In the genomic region with DNA sequence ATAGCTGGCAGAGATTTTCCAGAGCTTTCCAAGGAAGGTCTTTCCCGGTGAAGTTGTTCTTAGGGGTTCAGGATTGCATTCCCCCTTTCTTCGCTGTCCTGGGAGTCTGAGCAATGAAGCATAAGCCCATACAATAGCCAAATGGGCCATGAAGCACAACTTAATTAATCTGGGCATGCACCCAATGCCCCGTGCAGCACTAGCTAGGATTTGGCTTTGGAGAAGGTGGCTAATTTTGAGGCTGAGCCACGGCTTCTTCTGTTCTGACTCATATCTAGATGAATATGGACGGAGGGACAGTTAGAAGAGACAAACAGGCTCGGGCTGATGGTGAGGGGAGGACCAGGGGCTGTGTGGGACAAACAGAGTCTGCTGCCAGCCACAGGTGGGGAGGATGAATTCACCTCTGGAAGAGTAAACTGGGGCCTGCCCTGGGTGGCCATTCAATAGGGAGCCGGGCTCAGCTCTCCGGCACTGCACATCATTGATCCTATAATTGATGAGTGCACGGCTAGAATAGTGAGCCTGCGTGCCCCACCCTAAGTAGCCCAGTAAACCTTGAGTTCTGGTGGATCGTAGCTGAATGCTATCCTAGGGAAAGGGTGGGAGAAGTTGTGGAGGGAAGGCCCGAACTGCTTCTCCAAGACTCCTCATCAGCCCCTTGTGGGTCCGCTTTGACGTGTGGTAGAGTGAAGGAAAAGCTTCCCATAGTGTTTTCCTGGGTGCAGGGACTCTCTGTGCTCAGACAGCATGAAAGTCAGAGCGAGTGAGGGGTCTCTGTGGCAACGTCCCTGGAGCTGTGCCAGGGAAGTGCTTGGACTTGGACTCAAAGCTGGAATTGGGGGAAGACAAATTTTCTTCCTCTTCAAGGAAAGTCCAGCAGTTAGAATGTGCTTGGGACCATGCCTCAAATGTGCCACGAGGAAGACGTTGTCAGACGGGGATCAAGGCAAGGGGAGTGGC, we compare ENCODE assay signal across 7 mouse cellular contexts.
A peak's percentile ranks its signal among the peaks of the same experiment; 100 is the strongest.
DNase-seq lines count a peak whose midpoint lies in the region; ATAC-seq and TF ChIP-seq lines count a peak whose summit lies in the region.

No protein-coding gene starts in this region.

- TF ChIP-seq CTCF in kidney, adult 2 months (conservative IDR thresholded peaks at IDR 0.05; ENCODE audit: insufficient read depth, insufficient read length, low read depth, low read length), result no peak

- H3K9me3 ChIP-seq in kidney, embryonic 16.5 days (ENCODE audit: low read length), result no peaks in the 10 kb centered on the region
- H3K9me3 ChIP-seq in embryonic facial prominence, embryonic 13.5 days, result no peaks in the 10 kb centered on the region
- no peaks in the 10 kb centered on the region for H3K9me3 ChIP-seq in forebrain, embryonic 14.5 days (replicated peaks; ENCODE audit: control insufficient read depth, low read length)
- H3K9me3 ChIP-seq in midbrain, embryonic 14.5 days (ENCODE audit: control insufficient read depth, low read length), result no peaks in the 10 kb centered on the region
- no peaks in the 10 kb centered on the region for H3K9me3 ChIP-seq in liver, embryonic 12.5 days (replicated peaks)

- ATAC-seq in kidney, embryonic 16.5 days (ENCODE audit: low FRiP score, low TSS enrichment), result peak; percentile 49
- no peak for ATAC-seq in embryonic facial prominence, embryonic 13.5 days (ENCODE audit: insufficient number of reproducible peaks, insufficient read depth, low FRiP score, low TSS enrichment, low read depth)
- ATAC-seq in forebrain, embryonic 14.5 days, result peak; percentile 83
- no peak for ATAC-seq in midbrain, embryonic 14.5 days (ENCODE audit: low FRiP score, low TSS enrichment)
- no peak for ATAC-seq in liver, embryonic 12.5 days

- peaks cover 26% of the 10 kb centered on the region for H3K4me1 ChIP-seq in kidney, embryonic 16.5 days (ENCODE audit: insufficient read depth, low read length)
- H3K4me1 ChIP-seq in kidney, adult 2 months (ENCODE audit: control insufficient read depth, insufficient read depth, low read length), result peaks cover 9% of the 10 kb centered on the region; the same call in 1 of the 2 replicates
- H3K4me1 ChIP-seq in embryonic facial prominence, embryonic 13.5 days, result peaks cover 23% of the 10 kb centered on the region
- H3K4me1 ChIP-seq in forebrain, embryonic 14.5 days (ENCODE audit: control insufficient read depth, insufficient read depth, low read length), result peaks cover 33% of the 10 kb centered on the region
- H3K4me1 ChIP-seq in midbrain, embryonic 14.5 days (ENCODE audit: control insufficient read depth, insufficient read depth, low read length), result peaks cover 20% of the 10 kb centered on the region
- H3K4me1 ChIP-seq in liver, embryonic 12.5 days, result peaks cover 11% of the 10 kb centered on the region; the same call in 1 of the 2 replicates

- no peak overlapping the region for H3K9ac ChIP-seq in kidney, embryonic 16.5 days (replicated peaks; ENCODE audit: low read length)
- H3K9ac ChIP-seq in embryonic facial prominence, embryonic 13.5 days, result no peak overlapping the region
- H3K9ac ChIP-seq in forebrain, embryonic 14.5 days (ENCODE audit: low read length), result no peak overlapping the region
- H3K9ac ChIP-seq in midbrain, embryonic 14.5 days (replicated peaks; ENCODE audit: low read length), result no peak overlapping the region
- no peak overlapping the region for H3K9ac ChIP-seq in liver, embryonic 12.5 days

- no peaks in the 10 kb centered on the region for H3K27me3 ChIP-seq in kidney, embryonic 16.5 days (ENCODE audit: insufficient read depth, low read length)
- H3K27me3 ChIP-seq in kidney, adult 2 months (replicated peaks; ENCODE audit: control insufficient read depth, insufficient read depth, low read length), result no peaks in the 10 kb centered on the region
- H3K27me3 ChIP-seq in embryonic facial prominence, embryonic 13.5 days, result no peaks in the 10 kb centered on the region
- no peaks in the 10 kb centered on the region for H3K27me3 ChIP-seq in forebrain, embryonic 14.5 days (replicated peaks; ENCODE audit: control insufficient read depth, insufficient read depth, low read length)
- no peaks in the 10 kb centered on the region for H3K27me3 ChIP-seq in midbrain, embryonic 14.5 days (ENCODE audit: control insufficient read depth, insufficient read depth, low read length)
- no peaks in the 10 kb centered on the region for H3K27me3 ChIP-seq in liver, embryonic 12.5 days (replicated peaks)

- H3K4me2 ChIP-seq in kidney, embryonic 16.5 days (replicated peaks; ENCODE audit: low read depth, low read length), result no peak overlapping the region
- no peak overlapping the region for H3K4me2 ChIP-seq in embryonic facial prominence, embryonic 13.5 days
- H3K4me2 ChIP-seq in forebrain, embryonic 14.5 days (ENCODE audit: low read length), result peak overlapping the region; percentile 18; the same call in 1 of the 2 replicates
- H3K4me2 ChIP-seq in midbrain, embryonic 14.5 days (ENCODE audit: low read length), result 0 out of 2 replicates have a peak overlapping the region, but pooled peaks have one; percentile 3
- H3K4me2 ChIP-seq in liver, embryonic 12.5 days, result no peak overlapping the region

- no peak for TF ChIP-seq POLR2A in kidney, adult 2 months (IDR thresholded peaks at IDR 0.05; ENCODE audit: low read depth, low read length)

- 40% methylated on average over 19 of the region's 19 CpGs for WGBS in kidney, embryonic 16.5 days
- WGBS in kidney, adult 2 months, result 66% methylated on average over 19 of the region's 19 CpGs
- 52% methylated on average over 19 of the region's 19 CpGs for WGBS in embryonic facial prominence, embryonic 13.5 days
- WGBS in forebrain, embryonic 14.5 days, result 11% methylated on average over 19 of the region's 19 CpGs
- WGBS in midbrain, embryonic 14.5 days, result 20% methylated on average over 19 of the region's 19 CpGs
- WGBS in liver, embryonic 12.5 days (ENCODE audit: insufficient replicate concordance), result 59% methylated on average over 19 of the region's 19 CpGs

- no peak for DNase-seq in kidney, adult 2 months
- DNase-seq in forebrain, embryonic 14.5 days (ENCODE audit: low spot score), result peak; percentile 89
- peak; percentile 64 for DNase-seq in midbrain, embryonic 14.5 days
- no peak for DNase-seq in kidney, postnatal 25 days

- H3K27ac ChIP-seq in kidney, embryonic 16.5 days (ENCODE audit: low read length), result peak overlapping the region; percentile 12; the same call in 1 of the 2 replicates
- H3K27ac ChIP-seq in kidney, adult 2 months (ENCODE audit: insufficient read depth, low read depth, low read length), result no peak overlapping the region
- H3K27ac ChIP-seq in embryonic facial prominence, embryonic 13.5 days, result 0 out of 2 replicates have a peak overlapping the region, but pooled peaks have one; percentile 11
- peak overlapping the region; percentile 70 for H3K27ac ChIP-seq in forebrain, embryonic 14.5 days (ENCODE audit: low read depth, low read length)
- H3K27ac ChIP-seq in midbrain, embryonic 14.5 days (replicated peaks; ENCODE audit: low read depth, low read length), result 0 out of 2 replicates have a peak overlapping the region, but pooled peaks have one; percentile 1
- H3K27ac ChIP-seq in liver, embryonic 12.5 days, result no peak overlapping the region

- H3K4me3 ChIP-seq in kidney, embryonic 16.5 days (ENCODE audit: low read length), result no peak overlapping the region
- no peak overlapping the region for H3K4me3 ChIP-seq in kidney, adult 2 months (ENCODE audit: insufficient read depth, low read depth, low read length)
- H3K4me3 ChIP-seq in embryonic facial prominence, embryonic 13.5 days, result no peak overlapping the region
- H3K4me3 ChIP-seq in forebrain, embryonic 14.5 days (ENCODE audit: low read depth, low read length), result no peak overlapping the region
- no peak overlapping the region for H3K4me3 ChIP-seq in midbrain, embryonic 14.5 days (replicated peaks; ENCODE audit: low read depth, low read length)
- H3K4me3 ChIP-seq in liver, embryonic 12.5 days, result no peak overlapping the region

- H3K36me3 ChIP-seq in kidney, embryonic 16.5 days (ENCODE audit: insufficient read depth, low read length), result no peaks in the 10 kb centered on the region
- no peaks in the 10 kb centered on the region for H3K36me3 ChIP-seq in kidney, adult 2 months (ENCODE audit: control insufficient read depth, insufficient read depth, low read length)
- no peaks in the 10 kb centered on the region for H3K36me3 ChIP-seq in embryonic facial prominence, embryonic 13.5 days
- H3K36me3 ChIP-seq in forebrain, embryonic 14.5 days (ENCODE audit: control insufficient read depth, insufficient read depth, low read length), result no peaks in the 10 kb centered on the region
- H3K36me3 ChIP-seq in midbrain, embryonic 14.5 days (ENCODE audit: control insufficient read depth, insufficient read depth, low read length), result no peaks in the 10 kb centered on the region
- no peaks in the 10 kb centered on the region for H3K36me3 ChIP-seq in liver, embryonic 12.5 days

Comparison
In these comparisons a context has a peak if more than half of its experiments do, and no peak if none do; other contexts are left out.
1. H3K27ac ChIP-seq: peak in kidney, embryonic 16.5 days (single experiment), embryonic facial prominence, embryonic 13.5 days (single experiment), forebrain, embryonic 14.5 days (single experiment) and midbrain, embryonic 14.5 days (single experiment); none in kidney, adult 2 months (single experiment) and liver, embryonic 12.5 days (single experiment).
2. ATAC-seq: peak in kidney, embryonic 16.5 days (single experiment) and forebrain, embryonic 14.5 days (single experiment); none in embryonic facial prominence, embryonic 13.5 days (single experiment), midbrain, embryonic 14.5 days (single experiment) and liver, embryonic 12.5 days (single experiment).
3. H3K4me2 ChIP-seq: peak in forebrain, embryonic 14.5 days (single experiment) and midbrain, embryonic 14.5 days (single experiment); none in kidney, embryonic 16.5 days (single experiment), embryonic facial prominence, embryonic 13.5 days (single experiment) and liver, embryonic 12.5 days (single experiment).
4. DNase-seq: peak in forebrain, embryonic 14.5 days (single experiment) and midbrain, embryonic 14.5 days (single experiment); none in kidney, adult 2 months (single experiment) and kidney, postnatal 25 days (0 of 2).